Mouse (Mus musculus) Patski (cell line): Measurements from ENCODE around the gene Marcks. TPM values are rescaled to one million over a fixed set of nuclear protein-coding genes. Genes with fewer than 3 reads are reported as not detected.
A peak's percentile ranks its signal among the peaks of the same experiment; 100 is the strongest.

Experiments
- ATAC-seq: fragments of 100-300 bp; one replicate; pipeline ENCODE4 v1.8.0; 2021
- CTCF ChIA-PET: fragments of 350-600 bp; sonication (Branson Sonifier 250); formaldehyde crosslinking; loops from one replicate; lab custom pipeline; 2022; ENCODE audit warnings: inconsistent platforms; lab: Charles Lee
- POLR2A ChIA-PET: fragments of 350-600 bp; sonication (Branson Sonifier 250); formaldehyde crosslinking; loops from one replicate; lab custom pipeline; 2022; ENCODE audit warnings: antibody characterized with exemption, inconsistent platforms; lab: Charles Lee
- DNase-seq: peaks from one replicate; pipeline ENCODE4 v3.0.0-alpha.2; 2011; ENCODE audit warnings: low read depth, low spot score
- H3K27me3 ChIP-seq: fragments of 371-371 bp; one replicate; pipeline ENCODE4 v1.5.1; 2021
- CTCF ChIP-seq: fragments of 100-300 bp; IDR thresholded peaks from one replicate; pipeline ENCODE4 v1.5.1; 2021
- in situ Hi-C: fragments of 300-500 bp; cut with MboI; formaldehyde crosslinking; loops from 3 replicates; pipeline ENCODE4 v1.11.1; 2018; ENCODE audit warnings: low pct_unique_long_range_greater_than_20kb, mixed read lengths
- polyA plus RNA-seq: library from polyadenylated mRNA; unstranded; gene quantifications from one replicate; pipeline ENCODE4 v1.2.3, GENCODE M21; 2021

Marcks gene
- polyA plus RNA-seq, result 99.7 TPM

GRCm38 (mm10) chr10:37138778-37139442, at the start of gene Marcks:
Gene Marcks (minus strand): TSS chr10:37138920.
- ATAC-seq (peak; percentile 27), DNase-seq (peak; percentile 41)
- in situ Hi-C loops, result loop anchor here (5.0 to 10.0 kb wide), 6 partner anchors 198 to 1416 kb away; no protein-coding TSS in a partner anchor
- no peak for TF ChIP-seq CTCF
- ChIA-PET CTCF (interaction anchor here (0.6 to 1.6 kb wide), 2 partner anchors 162 to 363 kb away, joined by 3 read pairs; no protein-coding TSS in a partner anchor), POLR2A (no interaction called here)
- no peaks in the 10 kb centered on the region for H3K27me3 ChIP-seq

- ChIA-PET CTCF (no interaction called here), POLR2A (no interaction called here)
- H3K27me3 ChIP-seq, result no peaks in the 10 kb centered on the region
- DNase-seq, result no peak
- ATAC-seq, result no peak
- TF ChIP-seq CTCF, result no peak
- in situ Hi-C loops, result no loop called here
Measured at GRCm38 (mm10) chr10:37177071-37177470, 38.4 kb upstream of the Marcks start.

GRCm38 (mm10) chr10:37172416-37172950, 33.8 kb upstream of the Marcks start:
- no peak for TF ChIP-seq CTCF
- no peak for DNase-seq
- in situ Hi-C loops, result no loop called here
- no peak for ATAC-seq
- POLR2A ChIA-PET, result no interaction called here
- no peaks in the 10 kb centered on the region for H3K27me3 ChIP-seq
- CTCF ChIA-PET, result no interaction called here

- no peak for ATAC-seq
- no peaks in the 10 kb centered on the region for H3K27me3 ChIP-seq
- TF ChIP-seq CTCF, result no peak
- in situ Hi-C loops, result no loop called here
- ChIA-PET CTCF (interaction anchor here (1.3 kb wide), 1 partner anchor 15 kb away, joined by 3 read pairs; no protein-coding TSS in a partner anchor), POLR2A (no interaction called here)
- DNase-seq, result no peak
Measured at GRCm38 (mm10) chr10:37171711-37172415, 33.1 kb upstream of the Marcks start.

GRCm38 (mm10) chr10:37170878-37171277, 32.2 kb upstream of the Marcks start:
- ATAC-seq, result no peak
- CTCF ChIA-PET, result interaction anchor here (1.3 kb wide), 1 partner anchor 14 kb away, joined by 3 read pairs; no protein-coding TSS in a partner anchor
- in situ Hi-C loops, result no loop called here
- POLR2A ChIA-PET, result interaction anchor here (1.0 kb wide), 1 partner anchor 9 kb away, joined by 3 read pairs; no protein-coding TSS in a partner anchor
- no peak for TF ChIP-seq CTCF
- no peak for DNase-seq
- no peaks in the 10 kb centered on the region for H3K27me3 ChIP-seq

- TF ChIP-seq CTCF, result no peak
- DNase-seq (no peak), ATAC-seq (no peak)
- CTCF ChIA-PET, result interaction anchor here (1.1 to 1.3 kb wide), 2 partner anchors 9 to 13 kb away, joined by 3 to 4 read pairs; no protein-coding TSS in a partner anchor
- in situ Hi-C loops, result no loop called here
- POLR2A ChIA-PET, result interaction anchor here (1.0 kb wide), 1 partner anchor 9 kb away, joined by 3 read pairs; no protein-coding TSS in a partner anchor
- no peaks in the 10 kb centered on the region for H3K27me3 ChIP-seq
Measured at GRCm38 (mm10) chr10:37170466-37170865, 31.7 kb upstream of the Marcks start.

- ATAC-seq (no peak), DNase-seq (no peak)
- no peak for TF ChIP-seq CTCF
- POLR2A ChIA-PET, result no interaction called here
- CTCF ChIA-PET, result no interaction called here
- no peaks in the 10 kb centered on the region for H3K27me3 ChIP-seq
- in situ Hi-C loops, result no loop called here
Measured at GRCm38 (mm10) chr10:37167527-37167926, 28.8 kb upstream of the Marcks start.

GRCm38 (mm10) chr10:37159731-37160130, 21.0 kb upstream of the Marcks start:
- ChIA-PET POLR2A (no interaction called here), CTCF (no interaction called here)
- no peak for TF ChIP-seq CTCF
- no peaks in the 10 kb centered on the region for H3K27me3 ChIP-seq
- DNase-seq (no peak), ATAC-seq (no peak)
- in situ Hi-C loops, result no loop called here

- ChIA-PET POLR2A (no interaction called here), CTCF (interaction anchor here (1.0 kb wide), 2 partner anchors 14 to 23 kb away, joined by 3 read pairs; no protein-coding TSS in a partner anchor)
- DNase-seq (no peak), ATAC-seq (no peak)
- TF ChIP-seq CTCF, result no peak
- no peaks in the 10 kb centered on the region for H3K27me3 ChIP-seq
- in situ Hi-C loops, result no loop called here
Measured at GRCm38 (mm10) chr10:37157156-37157555, 18.4 kb upstream of the Marcks start.

- ATAC-seq, result peak; percentile 73
- ChIA-PET CTCF (interaction anchor here (1.1 kb wide), 2 partner anchors 10 to 14 kb away, joined by 3 to 5 read pairs; no protein-coding TSS in a partner anchor), POLR2A (interaction anchor here (0.8 kb wide), 1 partner anchor 124 kb away, joined by 6 read pairs; no protein-coding TSS in a partner anchor)
- H3K27me3 ChIP-seq, result no peaks in the 10 kb centered on the region
- DNase-seq, result no peak
- TF ChIP-seq CTCF, result no peak
- in situ Hi-C loops, result no loop called here
Measured at GRCm38 (mm10) chr10:37155131-37155530, 16.4 kb upstream of the Marcks start.
